Mouse (Mus musculus): ENCODE measurements at regions not wholly inside any gene's neighbourhood (a gene's known extent, or its start where the extent isn't known, plus 50 kb on each side); places are given as distances from the start of the nearest gene placed in this dataset.

GRCm38 (mm10) chr2:171237276-171237960 is 505.8 kb downstream of the Dok5 start:
- no peak for ATAC-seq (replicated peaks; ENCODE audit: low read depth, poor library complexity, severe bottlenecking)

GRCm38 (mm10) chr2:171232812-171233211 is 501.2 kb downstream of the Dok5 start:
- ATAC-seq (replicated peaks; ENCODE audit: low read depth, poor library complexity, severe bottlenecking): no peak

GRCm38 (mm10) chr2:171231288-171232050 is 499.9 kb downstream of the Dok5 start:
- ATAC-seq (replicated peaks; ENCODE audit: low read depth, poor library complexity, severe bottlenecking): no peak

- no peak for ATAC-seq (replicated peaks; ENCODE audit: low read depth, poor library complexity, severe bottlenecking)
These were observed 498.9 kb downstream of the Dok5 start for GRCm38 (mm10) chr2:171230536-171230935.

GRCm38 (mm10) chr2:171228229-171228628 is 496.6 kb downstream of the Dok5 start:
- ATAC-seq (replicated peaks; ENCODE audit: low read depth, poor library complexity, severe bottlenecking): no peak

GRCm38 (mm10) chr2:171213792-171214191 is 482.2 kb downstream of the Dok5 start:
- ATAC-seq (replicated peaks; ENCODE audit: low read depth, poor library complexity, severe bottlenecking): no peak

GRCm38 (mm10) chr2:171196472-171196871 is 464.9 kb downstream of the Dok5 start:
- no peak for ATAC-seq (replicated peaks; ENCODE audit: low read depth, poor library complexity, severe bottlenecking)

- ATAC-seq (replicated peaks; ENCODE audit: low read depth, poor library complexity, severe bottlenecking): no peak
These were observed 460.6 kb downstream of the Dok5 start for GRCm38 (mm10) chr2:171192181-171192580.

All from common myeloid progenitor, adult 5-6 weeks (primary cell).